Mouse (Mus musculus) lung, postnatal 0 days (tissue): ENCODE results near the gene Psmf1. TPM values are rescaled to one million over a fixed set of nuclear protein-coding genes. Genes with fewer than 3 reads are reported as not detected.

Experiments
- ATAC-seq: fragments of 200-750 bp; cut with Nextera tagmentation; 2 replicates; pipeline ENCODE4 v1.8.0; 2017; ENCODE audit warnings: moderate library complexity
- DNase-seq: peaks from one replicate; pipeline ENCODE4 v3.0.0-alpha.2; 2016; ENCODE audit warnings: low spot score
- H3K27ac ChIP-seq: fragments of 300-500 bp; sonication (generic); 2 replicates; pipeline ENCODE4 v1.5.1; 2014; ENCODE audit warnings: antibody characterized with exemption, mild to moderate bottlenecking, low read length, mixed read lengths
- H3K27me3 ChIP-seq: fragments of 300-500 bp; sonication (generic); replicated peaks from 2 replicates; pipeline ENCODE4 v1.6.1; 2014; ENCODE audit warnings: low read length, mixed read lengths; ENCODE audit not compliant: insufficient read depth
- H3K36me3 ChIP-seq: fragments of 300-500 bp; sonication (generic); 2 replicates; pipeline ENCODE4 v1.6.1; 2014; ENCODE audit warnings: low read length, mixed read lengths; ENCODE audit not compliant: insufficient read depth
- H3K4me1 ChIP-seq: fragments of 300-500 bp; sonication (generic); 2 replicates; pipeline ENCODE4 v1.6.1; 2014; ENCODE audit warnings: antibody characterized with exemption, low read depth, low read length, mixed read lengths; ENCODE audit not compliant: insufficient read depth
- H3K4me2 ChIP-seq: fragments of 300-500 bp; sonication (generic); replicated peaks from 2 replicates; pipeline ENCODE4 v1.6.1; 2014; ENCODE audit warnings: low read depth, mild to moderate bottlenecking, low read length, moderate library complexity, mixed read lengths
- H3K4me3 ChIP-seq: fragments of 300-500 bp; sonication (generic); 2 replicates; pipeline ENCODE4 v1.5.1; 2014; ENCODE audit warnings: low read depth, low read length
- H3K9ac ChIP-seq: fragments of 300-500 bp; sonication (generic); replicated peaks from 2 replicates; pipeline ENCODE4 v1.6.1; 2014; ENCODE audit warnings: low read depth, mild to moderate bottlenecking
- H3K9me3 ChIP-seq: fragments of 300-500 bp; sonication (generic); 2 replicates; pipeline ENCODE4 v1.6.1; 2016; ENCODE audit warnings: low read length, mixed read lengths
- CTCF ChIP-seq: IDR thresholded peaks from 2 replicates; pipeline ENCODE4 v1.5.1; 2016; ENCODE audit warnings: antibody characterized with exemption, mild to moderate bottlenecking
- EP300 ChIP-seq: IDR thresholded peaks from 2 replicates; pipeline ENCODE4 v1.6.1; 2016; ENCODE audit warnings: antibody characterized with exemption, mild to moderate bottlenecking, control low read depth
- WGBS: fragments of 180-500 bp; shearing (Covaris S2); extraction: QIAGEN DNeasy Blood & Tissue Kit; methylation state at CpG from one replicate; pipeline ENCODE4 v1.1.7; 2014; 5-methylcytosine and 5-hydroxymethylcytosine counted together
- polyA plus RNA-seq: library from polyadenylated mRNA; unstranded; fragments of >200 nt; fragmentation: Nextera tagmentation; extraction: Ambion mirVana; gene quantifications from 2 replicates; pipeline ENCODE4 v1.2.1, GENCODE M21; 2015

The Psmf1 gene
- polyA plus RNA-seq, 1 experiment from 2014 or later = 38.5 TPM

DNA sequence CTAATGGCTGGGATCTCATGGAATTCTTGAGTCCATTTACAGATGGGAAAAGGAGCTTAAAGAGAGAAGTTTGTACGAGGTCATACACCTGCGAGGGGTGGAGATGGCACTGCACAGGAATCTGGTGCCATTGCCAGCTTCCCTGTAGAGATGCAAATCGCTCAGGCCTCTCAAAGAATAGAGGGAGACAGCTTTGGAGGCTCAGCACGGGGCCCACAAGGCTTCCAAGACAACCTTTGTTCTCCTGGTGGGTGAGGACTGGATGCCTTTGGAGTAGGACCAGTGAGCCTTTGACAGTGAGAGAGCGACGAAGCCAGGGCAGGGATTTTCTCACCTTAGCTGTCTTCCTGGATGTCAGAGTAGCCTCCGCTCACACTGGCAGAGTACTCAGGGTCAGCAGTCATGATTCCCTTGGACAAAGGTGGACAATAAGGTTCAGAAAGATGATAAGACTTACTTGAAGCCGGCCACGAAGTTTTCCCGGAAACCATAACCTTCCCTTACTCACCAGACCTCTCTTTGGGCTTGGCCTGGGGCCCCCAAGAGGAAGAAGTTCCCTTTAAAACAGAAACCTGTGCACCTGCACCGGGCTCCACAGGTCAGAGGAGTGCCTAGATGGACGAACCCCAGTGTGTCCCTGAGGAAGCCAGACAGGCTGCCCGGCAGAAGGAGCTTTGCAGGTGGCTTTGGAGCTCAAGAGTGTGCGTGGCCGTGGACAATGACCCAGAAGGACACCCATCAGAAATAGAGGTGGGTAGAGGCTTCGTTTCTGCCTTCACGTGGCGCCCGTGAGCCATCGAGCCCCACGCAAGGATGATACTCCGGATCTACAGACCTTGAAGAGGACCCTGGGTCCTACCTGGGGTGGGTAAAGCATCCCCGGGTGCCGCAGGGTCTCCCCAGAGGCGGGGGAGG is 42.5 kb downstream of the Psmf1 start, which contains the start of gene Tmem74b:
Tmem74b (plus strand) TSS at position 778 of the 915 bp plus-strand sequence.
- peaks cover 4% of the 10 kb centered on the region for H3K4me1 ChIP-seq
- peak; percentile 4 for DNase-seq
- 6% methylated on average over 25 of the region's 25 CpGs for WGBS
- peaks cover 16% of the 10 kb centered on the region for H3K27me3 ChIP-seq
- no peaks in the 10 kb centered on the region for H3K36me3 ChIP-seq
- H3K9ac ChIP-seq = no peak within 1 kb of the TSS
- H3K9me3 ChIP-seq = no peaks in the 10 kb centered on the region
- no peak; the same call in 1 of the 2 replicates for ATAC-seq
- no peak within 1 kb of the TSS for H3K27ac ChIP-seq
- no peak for TF ChIP-seq EP300
- TF ChIP-seq CTCF = no peak
- peak within 1 kb of the TSS; percentile 99 for H3K4me2 ChIP-seq
- H3K4me3 ChIP-seq = peak within 1 kb of the TSS; percentile 51

DNA sequence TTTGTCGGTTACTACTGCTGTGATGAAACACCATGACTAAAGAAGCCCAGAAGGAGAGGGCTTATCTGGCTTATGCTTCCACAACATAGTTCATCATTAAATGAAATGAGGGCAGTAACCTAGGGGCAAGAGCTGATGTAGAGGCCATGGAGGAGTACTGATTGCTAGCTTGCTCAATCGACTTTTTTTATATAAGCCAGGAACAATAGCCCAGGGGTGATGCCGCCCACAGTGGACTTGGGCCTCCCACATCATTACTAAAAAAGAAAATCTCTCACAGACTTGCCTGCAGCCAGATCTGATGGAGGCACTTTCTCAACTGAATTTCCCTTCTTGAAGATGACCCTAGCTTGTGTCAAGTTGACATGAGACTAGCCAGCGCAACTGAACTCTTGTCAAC is 61.0 kb downstream of the Psmf1 start:
- no peak for DNase-seq
- Histone ChIP-seq H3K36me3 (no peaks in the 10 kb centered on the region), H3K27ac (no peak overlapping the region), H3K4me2 (no peak overlapping the region), H3K4me1 (no peaks in the 10 kb centered on the region), H3K4me3 (no peak overlapping the region), H3K9me3 (no peaks in the 10 kb centered on the region), H3K9ac (no peak overlapping the region), H3K27me3 (no peaks in the 10 kb centered on the region)
- 83% methylated on average over 4 of the region's 4 CpGs for WGBS
- TF ChIP-seq CTCF (no peak), EP300 (no peak)
- no peak for ATAC-seq

DNA sequence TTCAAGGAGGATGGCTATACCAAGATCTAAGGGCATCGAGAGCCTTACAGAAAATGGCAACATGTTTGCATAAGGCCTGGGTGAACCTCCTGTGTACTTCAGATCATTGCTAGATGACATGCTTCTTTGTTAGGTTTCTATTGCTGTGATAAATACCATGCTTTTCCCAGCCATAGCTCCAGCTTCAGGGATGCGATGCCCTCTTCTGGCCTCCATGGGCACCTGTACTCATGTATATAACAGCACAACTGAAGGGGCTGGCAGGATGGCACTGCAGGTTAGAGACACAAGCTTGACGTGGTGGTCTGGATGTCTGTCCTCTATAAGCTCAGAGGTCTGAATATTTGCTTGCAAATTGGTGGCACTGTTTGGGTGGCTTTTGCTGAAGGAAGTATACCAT is 61.6 kb downstream of the Psmf1 start:
- Histone ChIP-seq H3K4me2 (no peak overlapping the region), H3K4me3 (no peak overlapping the region), H3K4me1 (no peaks in the 10 kb centered on the region), H3K27me3 (no peaks in the 10 kb centered on the region), H3K27ac (no peak overlapping the region), H3K9me3 (no peaks in the 10 kb centered on the region), H3K9ac (no peak overlapping the region), H3K36me3 (no peaks in the 10 kb centered on the region)
- TF ChIP-seq EP300 = no peak
- peak; percentile 70 for TF ChIP-seq CTCF
- DNase-seq = peak; percentile 31
- ATAC-seq = no peak
- 52% methylated on average over 3 of the region's 3 CpGs for WGBS

DNA sequence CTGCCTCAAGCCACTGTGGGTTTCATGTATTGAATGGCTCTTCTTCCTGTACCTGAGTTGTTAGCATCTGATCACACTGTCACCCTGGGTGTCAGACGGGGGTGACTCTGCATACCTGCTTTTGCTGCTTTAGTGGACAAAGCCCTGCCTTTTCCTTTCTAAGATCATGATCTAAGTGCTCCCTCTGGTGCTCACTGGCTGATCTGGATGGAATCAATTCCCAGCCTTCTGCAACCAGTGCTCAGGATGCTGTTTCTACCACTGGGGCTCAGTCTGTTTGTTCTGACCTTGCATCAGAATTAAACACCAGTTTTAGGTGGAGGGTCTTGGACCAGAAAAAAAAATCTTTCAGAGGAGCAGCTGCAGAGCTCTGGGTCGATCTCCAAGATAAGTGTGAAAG is 67.8 kb downstream of the Psmf1 start:
- no peak overlapping the region for H3K4me3 ChIP-seq
- H3K27me3 ChIP-seq = no peaks in the 10 kb centered on the region
- no peak for TF ChIP-seq EP300
- 0 out of 2 replicates have a peak, but pooled peaks have one; percentile 22 for TF ChIP-seq CTCF
- ATAC-seq = no peak
- H3K36me3 ChIP-seq = no peaks in the 10 kb centered on the region
- WGBS = 56% methylated on average over 2 of the region's 2 CpGs
- H3K4me1 ChIP-seq = no peaks in the 10 kb centered on the region
- H3K27ac ChIP-seq = no peak overlapping the region
- no peak overlapping the region for H3K4me2 ChIP-seq
- H3K9me3 ChIP-seq = no peaks in the 10 kb centered on the region
- H3K9ac ChIP-seq = no peak overlapping the region
- DNase-seq = no peak

DNA sequence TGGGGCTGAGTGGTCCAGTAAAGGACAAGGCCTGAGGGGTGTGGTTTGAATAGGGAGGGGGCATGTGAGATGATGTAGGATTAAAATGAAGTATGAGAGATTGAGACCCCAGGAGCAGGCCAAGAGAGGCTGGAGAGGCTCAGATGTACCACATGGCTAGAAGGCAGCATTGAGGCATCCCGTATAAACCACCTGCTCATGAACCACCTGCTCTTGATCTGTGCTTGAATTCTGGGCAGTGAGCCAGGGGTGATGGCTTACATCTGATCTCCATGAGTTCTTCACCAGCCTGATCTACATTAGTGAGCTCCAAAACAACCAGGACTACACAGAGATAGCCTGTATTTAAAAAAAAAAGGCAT is 73.0 kb downstream of the Psmf1 start:
- H3K9me3 ChIP-seq = no peaks in the 10 kb centered on the region
- TF ChIP-seq CTCF = no peak
- TF ChIP-seq EP300 = no peak
- ATAC-seq = no peak
- no peak overlapping the region for H3K27ac ChIP-seq
- no peaks in the 10 kb centered on the region for H3K36me3 ChIP-seq
- no peak overlapping the region for H3K4me2 ChIP-seq
- WGBS = 20% methylated on average over 1 of the region's 1 CpGs
- no peak overlapping the region for H3K4me3 ChIP-seq
- no peak for DNase-seq
- H3K9ac ChIP-seq = no peak overlapping the region
- H3K27me3 ChIP-seq = no peaks in the 10 kb centered on the region
- H3K4me1 ChIP-seq = no peaks in the 10 kb centered on the region

DNA sequence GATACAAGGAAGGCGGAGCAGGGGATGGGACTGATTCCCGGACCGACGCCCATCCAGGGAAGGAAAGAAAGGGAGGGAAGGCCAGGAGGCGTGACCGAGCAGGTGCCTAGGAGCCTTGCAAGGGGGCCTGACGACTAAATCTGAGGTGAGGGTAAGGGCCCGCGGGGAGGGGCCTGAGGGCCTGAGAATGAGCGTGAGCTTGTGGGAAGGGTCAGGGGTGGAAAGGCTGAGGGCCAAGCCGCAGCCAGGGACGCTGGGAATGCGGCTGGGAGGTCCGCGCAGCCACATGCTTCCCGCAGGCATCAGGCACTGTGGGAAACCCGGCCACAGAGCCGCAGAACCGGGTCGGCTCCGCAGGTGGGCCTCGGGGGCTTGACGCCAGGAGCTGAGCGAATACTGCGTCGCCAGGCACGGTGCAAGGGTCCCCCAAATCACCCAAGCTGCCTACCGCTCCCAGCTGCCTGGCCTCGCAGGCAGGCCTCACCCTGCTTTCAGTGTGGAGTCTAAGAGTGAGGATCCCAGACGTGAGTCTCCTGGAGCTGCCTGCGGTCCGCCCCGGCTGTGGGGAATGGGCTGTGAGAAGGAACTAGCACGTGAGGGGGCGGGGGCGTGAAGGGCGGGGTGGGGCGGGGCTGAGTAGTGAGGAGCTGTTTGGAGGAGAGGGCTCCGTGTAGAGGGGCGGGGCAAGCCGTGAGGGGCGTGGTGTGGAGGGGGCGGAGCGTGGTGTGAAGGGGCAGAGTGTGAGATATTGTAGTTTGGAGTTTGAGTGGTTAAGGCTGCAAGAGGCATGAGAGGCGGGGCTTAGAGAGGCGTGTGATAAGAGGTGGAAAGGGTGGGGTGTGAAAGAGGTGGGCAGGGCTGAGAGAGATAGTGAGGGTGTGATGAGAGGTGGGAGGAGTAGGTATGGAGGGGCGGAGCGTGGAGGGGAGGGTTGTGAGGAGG is 73.7 kb downstream of the Psmf1 start:
- no peaks in the 10 kb centered on the region for H3K27me3 ChIP-seq
- no peak overlapping the region for H3K4me3 ChIP-seq
- no peak for TF ChIP-seq CTCF
- H3K27ac ChIP-seq = no peak overlapping the region
- H3K36me3 ChIP-seq = no peaks in the 10 kb centered on the region
- DNase-seq (peak; percentile 5), ATAC-seq (no peak)
- no peaks in the 10 kb centered on the region for H3K9me3 ChIP-seq
- H3K4me1 ChIP-seq = no peaks in the 10 kb centered on the region
- H3K9ac ChIP-seq = no peak overlapping the region
- H3K4me2 ChIP-seq = no peak overlapping the region
- WGBS = 35% methylated on average over 46 of the region's 48 CpGs
